Mouse (Mus musculus): Measurements from ENCODE around the gene Gabrg2.

GRCm38 (mm10) chr11:41951898-41952297 is 48.8 kb downstream of the Gabrg2 start:
- TF ChIP-seq CTCF (IDR thresholded peaks at IDR 0.05; ENCODE audit: borderline replicate concordance, insufficient read depth, low read length) (no peak), POLR2A (IDR thresholded peaks at IDR 0.05; ENCODE audit: low read depth, low read length) (no peak)
